Mouse (Mus musculus) heart, embryonic 11.5 days (tissue): ENCODE data around the gene Slc5a10. TPM values are rescaled to one million over a fixed set of nuclear protein-coding genes. Genes with fewer than 3 reads are reported as not detected.

Experiments used
- ATAC-seq: fragments of 200-750 bp; cut with Nextera tagmentation; replicated peaks from 2 replicates; pipeline ENCODE4 v1.8.0; 2017; ENCODE audit warnings: moderate library complexity; ENCODE audit not compliant: insufficient number of reproducible peaks, low FRiP score, low TSS enrichment
- H3K27ac ChIP-seq: fragments of 300-500 bp; sonication (generic); 2 replicates; pipeline ENCODE4 v1.5.1; 2014; ENCODE audit warnings: mild to moderate bottlenecking, low read depth, low read length
- H3K27me3 ChIP-seq: fragments of 300-500 bp; sonication (generic); 2 replicates; pipeline ENCODE4 v1.6.1; 2014; ENCODE audit warnings: mild to moderate bottlenecking, low read length, mixed read lengths; ENCODE audit not compliant: control insufficient read depth, insufficient read depth
- H3K36me3 ChIP-seq: fragments of 300-500 bp; sonication (generic); 2 replicates; pipeline ENCODE4 v1.6.1; 2014; ENCODE audit warnings: mild to moderate bottlenecking, low read length, moderate library complexity, mixed read lengths; ENCODE audit not compliant: control insufficient read depth, insufficient read depth
- H3K4me1 ChIP-seq: fragments of 300-500 bp; sonication (generic); 2 replicates; pipeline ENCODE4 v1.6.1; 2014; ENCODE audit warnings: low read length; ENCODE audit not compliant: control insufficient read depth, insufficient read depth
- H3K4me2 ChIP-seq: fragments of 300-500 bp; sonication (generic); 2 replicates; pipeline ENCODE4 v1.6.1; 2014; ENCODE audit warnings: mild to moderate bottlenecking, moderate library complexity
- H3K4me3 ChIP-seq: fragments of 300-500 bp; sonication (generic); 2 replicates; pipeline ENCODE4 v1.5.1; 2014; ENCODE audit warnings: low read depth, low read length
- H3K9ac ChIP-seq: fragments of 300-500 bp; sonication (generic); 2 replicates; pipeline ENCODE4 v1.6.1; 2014; ENCODE audit warnings: mild to moderate bottlenecking, low read depth, low read length, moderate library complexity
- H3K9me3 ChIP-seq: fragments of 300-500 bp; sonication (generic); replicated peaks from 2 replicates; pipeline ENCODE4 v1.6.1; 2016; ENCODE audit warnings: low read length; ENCODE audit not compliant: control insufficient read depth
- WGBS: fragments of 180-500 bp; shearing (Covaris S2); extraction: QIAGEN DNeasy Blood & Tissue Kit; methylation state at CpG from one replicate; pipeline ENCODE4 v1.1.7; 2014; ENCODE audit not compliant: insufficient replicate concordance; 5-methylcytosine and 5-hydroxymethylcytosine counted together
- polyA plus RNA-seq: library from polyadenylated mRNA; unstranded; fragments of >200 nt; fragmentation: Nextera tagmentation; extraction: Ambion mirVana; gene quantifications from 2 replicates; pipeline ENCODE4 v1.2.1, GENCODE M21; 2014

Slc5a10 gene
- not detected in 2 replicates for polyA plus RNA-seq

DNA sequence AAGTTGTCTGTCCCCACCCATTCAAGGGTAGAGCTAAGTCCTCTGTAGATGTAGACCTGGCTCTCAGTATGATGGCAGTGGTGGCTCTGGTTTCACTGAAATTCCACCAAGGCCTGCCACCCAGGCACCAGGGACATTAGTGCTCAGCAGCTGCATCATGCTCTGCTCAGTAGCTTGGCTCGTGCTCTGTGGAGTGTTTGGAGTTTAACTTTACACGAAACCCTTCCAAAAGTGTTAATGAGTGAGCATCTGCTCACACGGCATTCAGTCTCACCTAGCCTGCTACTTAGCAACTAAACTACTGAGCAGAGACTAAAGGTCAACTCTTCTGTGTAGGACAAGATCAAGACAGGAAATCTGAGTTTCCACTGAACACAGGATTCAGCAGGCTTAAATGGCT lies at the start of gene Slc5a10:
Slc5a10 (minus strand) TSS at position 191 of the 400 bp plus-strand sequence.
- H3K9ac ChIP-seq, result no peak within 1 kb of the TSS
- H3K27ac ChIP-seq, result no peak within 1 kb of the TSS
- no peak within 1 kb of the TSS for H3K4me2 ChIP-seq
- 71% methylated on average over 3 of the region's 3 CpGs for WGBS
- H3K4me1 ChIP-seq, result no peaks in the 10 kb centered on the region
- H3K27me3 ChIP-seq, result no peaks in the 10 kb centered on the region
- H3K9me3 ChIP-seq, result no peaks in the 10 kb centered on the region
- ATAC-seq, result no peak
- no peak within 1 kb of the TSS for H3K4me3 ChIP-seq
- no peaks in the 10 kb centered on the region for H3K36me3 ChIP-seq

DNA sequence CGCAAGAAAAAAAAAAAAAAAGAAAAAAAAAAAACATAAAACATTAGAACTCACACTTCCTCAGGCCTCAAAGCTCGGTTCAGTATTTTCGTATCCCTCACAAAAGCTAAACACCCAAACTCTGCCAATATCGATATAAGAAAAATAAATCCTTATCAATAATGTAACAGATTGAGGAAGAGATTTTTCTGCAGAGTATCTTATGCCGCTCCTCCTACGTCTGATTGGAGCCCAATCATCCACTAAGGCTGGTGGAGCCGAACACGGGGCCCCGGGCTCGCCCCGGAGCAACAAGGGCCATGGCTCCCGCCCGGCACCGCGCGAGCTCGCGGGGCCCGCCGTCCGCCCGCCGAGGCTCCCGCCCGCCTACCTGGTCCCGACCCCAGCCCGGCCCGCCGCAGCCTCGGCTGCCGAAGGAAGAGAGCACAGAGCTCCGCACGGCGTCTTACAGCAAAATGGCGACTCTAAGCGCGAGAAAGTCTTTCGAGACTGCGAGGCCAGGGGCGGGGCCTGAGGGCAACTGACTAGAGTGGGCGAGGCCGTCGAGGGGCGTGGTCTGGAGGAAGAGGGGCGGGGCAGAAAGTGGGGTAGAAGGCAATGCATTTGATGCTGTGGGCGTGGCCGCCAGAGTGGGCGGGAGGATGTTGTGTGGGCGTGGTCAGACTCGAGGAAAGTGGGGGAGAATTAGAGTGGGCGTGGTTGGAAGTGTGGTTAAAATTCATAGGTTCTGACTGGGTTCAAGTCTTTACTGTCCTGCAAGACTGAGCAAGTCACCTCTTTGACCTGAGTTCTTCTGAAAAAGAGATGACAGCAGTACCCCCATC lies 41.2 kb upstream of the Slc5a10 start, which contains the start of gene Prpsap2:
Prpsap2 (minus strand) TSS at position 505 of the 824 bp plus-strand sequence.
- under 1% methylated on average over 51 of the region's 51 CpGs for WGBS
- Histone ChIP-seq H3K36me3 (no peaks in the 10 kb centered on the region), H3K27me3 (no peaks in the 10 kb centered on the region), H3K4me2 (peak within 1 kb of the TSS; percentile 77), H3K4me1 (0 out of 2 replicates have a peak, but pooled peaks cover 3% of the 10 kb centered on the region), H3K4me3 (peak within 1 kb of the TSS; percentile 53), H3K9me3 (no peaks in the 10 kb centered on the region), H3K27ac (peak within 1 kb of the TSS; percentile 76), H3K9ac (peak within 1 kb of the TSS; percentile 74)
- peak; percentile 91 for ATAC-seq

GRCm38 (mm10) chr11:61760518-61760917 lies 39.9 kb upstream of the Slc5a10 start:
- no peaks in the 10 kb centered on the region for H3K9me3 ChIP-seq
- peak overlapping the region; percentile 53; the same call in 1 of the 2 replicates for H3K4me3 ChIP-seq
- no peak for ATAC-seq
- 72% methylated on average over 5 of the region's 5 CpGs for WGBS
- 0 out of 2 replicates have a peak, but pooled peaks cover 3% of the 10 kb centered on the region for H3K4me1 ChIP-seq
- no peak overlapping the region for H3K9ac ChIP-seq
- H3K36me3 ChIP-seq, result no peaks in the 10 kb centered on the region
- no peak overlapping the region for H3K27ac ChIP-seq
- peak overlapping the region; percentile 77 for H3K4me2 ChIP-seq
- H3K27me3 ChIP-seq, result no peaks in the 10 kb centered on the region

- WGBS, result 80% methylated on average over 2 of the region's 2 CpGs
- 0 out of 2 replicates have a peak, but pooled peaks cover 3% of the 10 kb centered on the region for H3K4me1 ChIP-seq
- H3K27ac ChIP-seq, result no peak overlapping the region
- H3K36me3 ChIP-seq, result peaks cover 17% of the 10 kb centered on the region
- no peak overlapping the region for H3K4me3 ChIP-seq
- H3K9ac ChIP-seq, result no peak overlapping the region
- no peak for ATAC-seq
- H3K9me3 ChIP-seq, result no peaks in the 10 kb centered on the region
- H3K4me2 ChIP-seq, result no peak overlapping the region
- no peaks in the 10 kb centered on the region for H3K27me3 ChIP-seq
These were observed 36.5 kb upstream of the Slc5a10 start for GRCm38 (mm10) chr11:61757151-61757550.

GRCm38 (mm10) chr11:61751612-61752011 lies 31.0 kb upstream of the Slc5a10 start:
- Histone ChIP-seq H3K4me2 (no peak overlapping the region), H3K27ac (no peak overlapping the region), H3K9me3 (no peaks in the 10 kb centered on the region), H3K36me3 (peaks cover 17% of the 10 kb centered on the region), H3K4me3 (no peak overlapping the region), H3K4me1 (no peaks in the 10 kb centered on the region), H3K9ac (no peak overlapping the region), H3K27me3 (no peaks in the 10 kb centered on the region)
- no peak for ATAC-seq
- WGBS, result 74% methylated on average over 5 of the region's 5 CpGs

DNA sequence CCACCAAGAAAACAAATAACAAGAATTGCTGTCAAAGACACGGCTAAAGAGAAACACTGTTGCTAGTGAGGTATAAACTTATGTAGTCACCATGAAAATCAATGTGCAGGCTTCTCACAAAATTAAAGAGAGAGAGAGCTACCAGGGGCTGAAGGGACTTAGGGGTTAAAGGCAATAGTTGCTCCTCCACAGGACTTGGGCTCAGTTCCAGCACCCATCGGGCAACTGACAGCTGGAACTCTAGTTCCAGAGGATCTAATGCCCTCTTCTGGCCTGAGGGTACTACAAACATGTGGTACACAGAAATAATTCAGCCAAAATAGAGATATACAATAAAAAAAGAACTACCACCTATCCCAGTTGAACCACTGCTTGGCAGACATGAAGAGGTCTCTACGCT lies 26.5 kb upstream of the Slc5a10 start:
- H3K27me3 ChIP-seq, result no peaks in the 10 kb centered on the region
- peaks cover 7% of the 10 kb centered on the region for H3K36me3 ChIP-seq
- 81% methylated on average over 3 of the region's 3 CpGs for WGBS
- no peak overlapping the region for H3K27ac ChIP-seq
- no peaks in the 10 kb centered on the region for H3K4me1 ChIP-seq
- ATAC-seq, result no peak
- no peak overlapping the region for H3K9ac ChIP-seq
- H3K4me3 ChIP-seq, result no peak overlapping the region
- H3K9me3 ChIP-seq, result no peaks in the 10 kb centered on the region
- H3K4me2 ChIP-seq, result no peak overlapping the region

DNA sequence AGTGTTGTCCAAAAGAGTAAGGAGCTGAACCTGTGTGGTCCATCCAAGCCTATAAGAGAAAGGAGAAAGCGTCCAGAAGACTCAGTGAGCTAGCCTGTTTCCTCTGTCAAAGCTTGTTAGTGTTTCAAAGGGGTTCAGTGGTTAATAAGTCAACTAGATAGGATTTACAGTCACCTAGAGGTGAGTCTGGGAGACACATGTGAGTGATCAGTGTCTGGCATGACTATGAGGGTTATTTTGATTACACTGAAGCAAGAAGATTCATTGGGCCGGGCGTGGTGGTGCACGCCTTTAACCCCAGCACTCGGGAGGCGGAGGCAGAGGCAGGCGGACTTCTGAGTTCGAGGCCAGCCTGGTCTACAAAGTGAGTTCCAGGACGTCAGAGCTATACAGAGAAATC lies 25.2 kb upstream of the Slc5a10 start:
- Histone ChIP-seq H3K36me3 (peaks cover 13% of the 10 kb centered on the region), H3K27ac (no peak overlapping the region), H3K4me3 (no peak overlapping the region), H3K4me1 (no peaks in the 10 kb centered on the region), H3K27me3 (no peaks in the 10 kb centered on the region), H3K4me2 (no peak overlapping the region), H3K9me3 (no peaks in the 10 kb centered on the region), H3K9ac (no peak overlapping the region)
- 89% methylated on average over 9 of the region's 9 CpGs for WGBS
- ATAC-seq, result no peak

DNA sequence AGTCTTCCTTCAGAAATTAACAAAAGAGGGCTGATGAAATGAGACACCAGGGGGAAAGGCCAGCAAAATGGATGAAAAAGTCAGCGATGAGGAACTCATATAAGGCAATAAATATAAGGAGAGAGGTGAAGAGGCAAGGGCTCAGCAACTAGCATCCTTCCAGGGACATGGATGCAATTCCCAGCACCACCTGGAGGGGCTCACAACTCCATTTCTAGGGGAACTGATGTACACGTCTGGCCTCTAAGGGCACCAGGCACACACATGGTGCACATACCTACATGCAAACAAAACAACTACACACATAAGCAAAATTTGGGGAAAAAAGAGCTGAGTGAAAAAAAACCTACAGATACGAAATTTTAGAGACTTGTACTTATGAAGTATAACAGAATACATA lies 23.8 kb upstream of the Slc5a10 start:
- H3K9ac ChIP-seq, result no peak overlapping the region
- no peak overlapping the region for H3K27ac ChIP-seq
- no peaks in the 10 kb centered on the region for H3K27me3 ChIP-seq
- no peak overlapping the region for H3K4me3 ChIP-seq
- H3K4me2 ChIP-seq, result no peak overlapping the region
- ATAC-seq, result no peak
- H3K36me3 ChIP-seq, result peaks cover 19% of the 10 kb centered on the region
- no peaks in the 10 kb centered on the region for H3K4me1 ChIP-seq
- H3K9me3 ChIP-seq, result no peaks in the 10 kb centered on the region
- WGBS, result 63% methylated on average over 3 of the region's 3 CpGs

- Histone ChIP-seq H3K36me3 (peaks cover 20% of the 10 kb centered on the region), H3K9ac (no peak overlapping the region), H3K4me1 (no peaks in the 10 kb centered on the region), H3K9me3 (no peaks in the 10 kb centered on the region), H3K27me3 (no peaks in the 10 kb centered on the region), H3K4me3 (no peak overlapping the region), H3K4me2 (no peak overlapping the region), H3K27ac (no peak overlapping the region)
- no peak for ATAC-seq
- 77% methylated on average over 3 of the region's 3 CpGs for WGBS
These were observed 23.1 kb upstream of the Slc5a10 start for GRCm38 (mm10) chr11:61743768-61744167.
